Mouse (Mus musculus): Measurements from ENCODE around the gene Msh3. TPM values are rescaled to one million over a fixed set of nuclear protein-coding genes. Genes with fewer than 3 reads are reported as not detected.

Msh3 gene
- polyA plus RNA-seq, 1 experiment from 2014 or later, result 16.4 TPM

- no peak overlapping the region for H3K4me2 ChIP-seq (ENCODE audit: low read depth, low read length)
- no peak overlapping the region for H3K4me3 ChIP-seq (ENCODE audit: low read length)
- H3K36me3 ChIP-seq (ENCODE audit: control insufficient read depth, insufficient read depth, low read length), result no peaks in the 10 kb centered on the region
- ATAC-seq, result no peak
- WGBS, result 72% methylated on average over 8 of the region's 8 CpGs
- no peaks in the 10 kb centered on the region for H3K27me3 ChIP-seq (replicated peaks; ENCODE audit: control insufficient read depth, insufficient read depth, low read length)
- H3K27ac ChIP-seq (ENCODE audit: low read length), result no peak overlapping the region
- no peaks in the 10 kb centered on the region for H3K4me1 ChIP-seq (ENCODE audit: control insufficient read depth, insufficient read depth, low read length)
- no peaks in the 10 kb centered on the region for H3K9me3 ChIP-seq (ENCODE audit: control insufficient read depth, low read length)
- H3K9ac ChIP-seq (ENCODE audit: low read depth, low read length), result no peak overlapping the region
Measured at GRCm38 (mm10) chr13:92303062-92303948, 51.5 kb downstream of the Msh3 start.

- no peak overlapping the region for H3K4me3 ChIP-seq (ENCODE audit: low read length)
Measured at GRCm38 (mm10) chr13:92302466-92302865, 52.3 kb downstream of the Msh3 start.

GRCm38 (mm10) chr13:92301754-92302153 lies 53.0 kb downstream of the Msh3 start:
- H3K27me3 ChIP-seq (replicated peaks; ENCODE audit: control insufficient read depth, insufficient read depth, low read length), result no peaks in the 10 kb centered on the region
- no peaks in the 10 kb centered on the region for H3K9me3 ChIP-seq (ENCODE audit: control insufficient read depth, low read length)
- H3K4me2 ChIP-seq (ENCODE audit: low read depth, low read length), result no peak overlapping the region
- WGBS, result 50% methylated on average over 4 of the region's 4 CpGs
- H3K36me3 ChIP-seq (ENCODE audit: control insufficient read depth, insufficient read depth, low read length), result no peaks in the 10 kb centered on the region
- no peak overlapping the region for H3K27ac ChIP-seq (ENCODE audit: low read length)
- no peak overlapping the region for H3K9ac ChIP-seq (ENCODE audit: low read depth, low read length)
- H3K4me1 ChIP-seq (ENCODE audit: control insufficient read depth, insufficient read depth, low read length), result no peaks in the 10 kb centered on the region
- ATAC-seq, result peak; percentile 50; the same call in 1 of the 2 replicates
- H3K4me3 ChIP-seq (ENCODE audit: low read length), result no peak overlapping the region

More at GRCm38 (mm10) chr13:92302466-92302865, 52.3 kb downstream of the Msh3 start:
- Histone ChIP-seq H3K27ac (ENCODE audit: low read length) (no peak overlapping the region), H3K9ac (ENCODE audit: low read depth, low read length) (no peak overlapping the region), H3K36me3 (ENCODE audit: control insufficient read depth, insufficient read depth, low read length) (no peaks in the 10 kb centered on the region), H3K9me3 (ENCODE audit: control insufficient read depth, low read length) (no peaks in the 10 kb centered on the region), H3K4me2 (ENCODE audit: low read depth, low read length) (no peak overlapping the region), H3K27me3 (replicated peaks; ENCODE audit: control insufficient read depth, insufficient read depth, low read length) (no peaks in the 10 kb centered on the region), H3K4me1 (ENCODE audit: control insufficient read depth, insufficient read depth, low read length) (no peaks in the 10 kb centered on the region)
- ATAC-seq, result no peak
- WGBS, result 74% methylated on average over 4 of the region's 4 CpGs

GRCm38 (mm10) chr13:92299522-92299921 lies 55.3 kb downstream of the Msh3 start:
- Histone ChIP-seq H3K36me3 (ENCODE audit: control insufficient read depth, insufficient read depth, low read length) (no peaks in the 10 kb centered on the region), H3K4me2 (ENCODE audit: low read depth, low read length) (no peak overlapping the region), H3K9ac (ENCODE audit: low read depth, low read length) (no peak overlapping the region), H3K4me3 (ENCODE audit: low read length) (no peak overlapping the region), H3K27ac (ENCODE audit: low read length) (no peak overlapping the region), H3K27me3 (replicated peaks; ENCODE audit: control insufficient read depth, insufficient read depth, low read length) (no peaks in the 10 kb centered on the region), H3K9me3 (ENCODE audit: control insufficient read depth, low read length) (no peaks in the 10 kb centered on the region), H3K4me1 (ENCODE audit: control insufficient read depth, insufficient read depth, low read length) (no peaks in the 10 kb centered on the region)
- ATAC-seq, result peak; percentile 44; the same call in 1 of the 2 replicates
- 56% methylated on average over 1 of the region's 1 CpGs for WGBS

- Histone ChIP-seq H3K27ac (ENCODE audit: low read length) (no peak overlapping the region), H3K36me3 (ENCODE audit: control insufficient read depth, insufficient read depth, low read length) (no peaks in the 10 kb centered on the region), H3K9ac (ENCODE audit: low read depth, low read length) (no peak overlapping the region), H3K4me1 (ENCODE audit: control insufficient read depth, insufficient read depth, low read length) (no peaks in the 10 kb centered on the region), H3K4me2 (ENCODE audit: low read depth, low read length) (no peak overlapping the region), H3K9me3 (ENCODE audit: control insufficient read depth, low read length) (no peaks in the 10 kb centered on the region), H3K4me3 (ENCODE audit: low read length) (no peak overlapping the region), H3K27me3 (replicated peaks; ENCODE audit: control insufficient read depth, insufficient read depth, low read length) (no peaks in the 10 kb centered on the region)
- no peak for ATAC-seq
- WGBS, result 94% methylated on average over 2 of the region's 2 CpGs
Measured at GRCm38 (mm10) chr13:92297021-92297420, 57.8 kb downstream of the Msh3 start.

GRCm38 (mm10) chr13:92296490-92296889 lies 58.3 kb downstream of the Msh3 start:
- Histone ChIP-seq H3K9ac (ENCODE audit: low read depth, low read length) (no peak overlapping the region), H3K9me3 (ENCODE audit: control insufficient read depth, low read length) (no peaks in the 10 kb centered on the region), H3K4me1 (ENCODE audit: control insufficient read depth, insufficient read depth, low read length) (no peaks in the 10 kb centered on the region), H3K27me3 (replicated peaks; ENCODE audit: control insufficient read depth, insufficient read depth, low read length) (no peaks in the 10 kb centered on the region), H3K27ac (ENCODE audit: low read length) (no peak overlapping the region), H3K36me3 (ENCODE audit: control insufficient read depth, insufficient read depth, low read length) (no peaks in the 10 kb centered on the region), H3K4me3 (ENCODE audit: low read length) (no peak overlapping the region), H3K4me2 (ENCODE audit: low read depth, low read length) (no peak overlapping the region)
- 96% methylated on average over 4 of the region's 4 CpGs for WGBS
- ATAC-seq, result no peak

- Histone ChIP-seq H3K9ac (ENCODE audit: low read depth, low read length) (no peak overlapping the region), H3K4me1 (ENCODE audit: control insufficient read depth, insufficient read depth, low read length) (no peaks in the 10 kb centered on the region), H3K9me3 (ENCODE audit: control insufficient read depth, low read length) (no peaks in the 10 kb centered on the region), H3K27me3 (replicated peaks; ENCODE audit: control insufficient read depth, insufficient read depth, low read length) (no peaks in the 10 kb centered on the region), H3K27ac (ENCODE audit: low read length) (no peak overlapping the region), H3K4me2 (ENCODE audit: low read depth, low read length) (no peak overlapping the region), H3K4me3 (ENCODE audit: low read length) (no peak overlapping the region), H3K36me3 (ENCODE audit: control insufficient read depth, insufficient read depth, low read length) (no peaks in the 10 kb centered on the region)
- ATAC-seq, result no peak
- 73% methylated on average over 5 of the region's 5 CpGs for whole genome bisulfite sequencing
Measured at GRCm38 (mm10) chr13:92293883-92294282, 60.9 kb downstream of the Msh3 start.

GRCm38 (mm10) chr13:92291605-92292004 lies 63.2 kb downstream of the Msh3 start:
- no peak overlapping the region for H3K4me3 ChIP-seq (ENCODE audit: low read length)
- no peaks in the 10 kb centered on the region for H3K4me1 ChIP-seq (ENCODE audit: control insufficient read depth, insufficient read depth, low read length)
- H3K9ac ChIP-seq (ENCODE audit: low read depth, low read length), result no peak overlapping the region
- H3K27me3 ChIP-seq (replicated peaks; ENCODE audit: control insufficient read depth, insufficient read depth, low read length), result no peaks in the 10 kb centered on the region
- H3K36me3 ChIP-seq (ENCODE audit: control insufficient read depth, insufficient read depth, low read length), result no peaks in the 10 kb centered on the region
- no peak overlapping the region for H3K4me2 ChIP-seq (ENCODE audit: low read depth, low read length)
- 55% methylated on average over 4 of the region's 4 CpGs for WGBS
- no peak for ATAC-seq
- no peaks in the 10 kb centered on the region for H3K9me3 ChIP-seq (ENCODE audit: control insufficient read depth, low read length)
- no peak overlapping the region for H3K27ac ChIP-seq (ENCODE audit: low read length)

GRCm38 (mm10) chr13:92277027-92277426 lies 77.8 kb downstream of the Msh3 start:
- 86% methylated on average over 2 of the region's 2 CpGs for WGBS
- no peak overlapping the region for H3K27ac ChIP-seq (ENCODE audit: low read length)
- H3K4me1 ChIP-seq (ENCODE audit: control insufficient read depth, insufficient read depth, low read length), result peaks cover 5% of the 10 kb centered on the region; the same call in 1 of the 2 replicates
- no peak overlapping the region for H3K9ac ChIP-seq (ENCODE audit: low read depth, low read length)
- H3K9me3 ChIP-seq (ENCODE audit: control insufficient read depth, low read length), result no peaks in the 10 kb centered on the region
- H3K4me2 ChIP-seq (ENCODE audit: low read depth, low read length), result no peak overlapping the region
- no peaks in the 10 kb centered on the region for H3K36me3 ChIP-seq (ENCODE audit: control insufficient read depth, insufficient read depth, low read length)
- no peaks in the 10 kb centered on the region for H3K27me3 ChIP-seq (replicated peaks; ENCODE audit: control insufficient read depth, insufficient read depth, low read length)
- H3K4me3 ChIP-seq (ENCODE audit: low read length), result no peak overlapping the region
- ATAC-seq, result no peak

Data from intestine, embryonic 16.5 days (tissue).